ENCODE assay signal across 19 mouse cellular contexts in genomic region chr5:8408746-8409145, GRCm38 (mm10). TPM values are rescaled to one million over a fixed set of nuclear protein-coding genes. Genes with fewer than 3 reads are reported as not detected.
DNase-seq lines count a peak whose midpoint lies in the region; ATAC-seq and TF ChIP-seq lines count a peak whose summit lies in the region.
"Had no signal": no experiment of that assay in that cellular context is flagged by ENCODE, and none has a peak within 500 bp of the region (broad histone marks: within the 10 kb centered on the region; RNA-seq: fewer than 3 reads in every experiment).

No protein-coding gene starts in this region.

- peak; percentile 18; the same call in 1 of the 2 replicates for TF ChIP-seq CTCF in hindbrain, postnatal 0 days (IDR thresholded peaks at IDR 0.05; ENCODE audit: low read depth)

- H3K4me1 ChIP-seq in hindbrain, postnatal 0 days (ENCODE audit: insufficient read depth, low read length) = no peaks in the 10 kb centered on the region
- H3K4me1 ChIP-seq in hindbrain, embryonic 10.5 days (replicated peaks) = no peaks in the 10 kb centered on the region
- H3K4me1 ChIP-seq: limb, embryonic 13.5 days had no signal

- DNase-seq in hindbrain, postnatal 0 days (ENCODE audit: low spot score) = peak; percentile 20
- no peak for DNase-seq in hindbrain, embryonic 10.5 days (ENCODE audit: low spot score)
- DNase-seq in 3T3-L1 (ENCODE audit: low read depth, low spot score) = peak; percentile 28
- DNase-seq in induced T-regulatory cell, adult 2 months (ENCODE audit: low read depth) = peak; percentile 31
- DNase-seq in kidney, adult 8-10 months = no peak
- no peak for DNase-seq in kidney, postnatal 36 days
- DNase-seq: adrenal gland, postnatal 36 days; cerebellum, postnatal 10 days; gastrocnemius, postnatal 36 days; heart, postnatal 14 days; kidney, adult 2 months; lung, postnatal 14 days; retina, postnatal 1 day; thymus, postnatal 4 days had no signal

- no peak for ATAC-seq in hindbrain, postnatal 0 days
- ATAC-seq in CD4-positive, CD25-positive, alpha-beta regulatory T cell, adult 4 months = peak; percentile 32
- ATAC-seq: hindbrain, embryonic 16.5 days had no signal

- 92% methylated on average over 4 of the region's 4 CpGs for WGBS in hindbrain, postnatal 0 days
- WGBS in hindbrain, embryonic 10.5 days = 93% methylated on average over 4 of the region's 4 CpGs

- no peak overlapping the region for H3K4me2 ChIP-seq in hindbrain, postnatal 0 days (ENCODE audit: low read depth, low read length)
- H3K4me2 ChIP-seq: heart, embryonic 11.5 days; limb, embryonic 13.5 days; liver, embryonic 15.5 days had no signal

- no peak overlapping the region for H3K4me3 ChIP-seq in hindbrain, postnatal 0 days (ENCODE audit: low read length)
- no peak overlapping the region for H3K4me3 ChIP-seq in hindbrain, embryonic 10.5 days
- H3K4me3 ChIP-seq: limb, embryonic 13.5 days; liver, embryonic 15.5 days had no signal

- H3K9me3 ChIP-seq in hindbrain, postnatal 0 days (ENCODE audit: low read length) = no peaks in the 10 kb centered on the region
- H3K9me3 ChIP-seq in hindbrain, embryonic 10.5 days = no peaks in the 10 kb centered on the region
- H3K9me3 ChIP-seq: limb, embryonic 13.5 days; liver, embryonic 15.5 days had no signal

- no peak overlapping the region for H3K9ac ChIP-seq in hindbrain, postnatal 0 days (replicated peaks; ENCODE audit: low read length)
- H3K9ac ChIP-seq: limb, embryonic 13.5 days; liver, embryonic 15.5 days had no signal

- H3K27ac ChIP-seq in hindbrain, postnatal 0 days = no peak overlapping the region
- H3K27ac ChIP-seq in hindbrain, embryonic 10.5 days = no peak overlapping the region
- H3K27ac ChIP-seq: limb, embryonic 13.5 days; liver, embryonic 15.5 days had no signal

- H3K36me3 ChIP-seq in hindbrain, postnatal 0 days (ENCODE audit: insufficient read depth, low read length) = peaks cover 7% of the 10 kb centered on the region
- peaks cover 97% of the 10 kb centered on the region for H3K36me3 ChIP-seq in hindbrain, embryonic 10.5 days

- H3K27me3 ChIP-seq in hindbrain, postnatal 0 days (ENCODE audit: insufficient read depth, low read length) = no peaks in the 10 kb centered on the region
- H3K27me3 ChIP-seq in hindbrain, embryonic 10.5 days (ENCODE audit: insufficient read depth, poor library complexity, severe bottlenecking) = no peaks in the 10 kb centered on the region
- H3K27me3 ChIP-seq: limb, embryonic 13.5 days; liver, embryonic 15.5 days had no signal

RNA-seq across cellular contexts. Expression of gene Dbf4, which starts 13.8 kb away (rescaled TPM):
- total RNA-seq in hindbrain, postnatal 0 days (2014; rRNA removed) = 8.1 and 11.4 TPM in 2 replicates
- polyA plus RNA-seq in hindbrain, postnatal 0 days (2015; fragmentation: Nextera tagmentation; extraction: Ambion mirVana) = 10.5 and 10.6 TPM in 2 replicates
- 44.8 and 60.7 TPM in 2 replicates for polyA plus RNA-seq in hindbrain, embryonic 10.5 days (2016; fragmentation: Nextera tagmentation; extraction: Ambion mirVana)
- polyA plus RNA-seq in CD4-positive, CD25-positive, alpha-beta regulatory T cell, adult 4 months (2017; shearing (Covaris generic)) = 1 to 10 TPM; 8.7 to 9.2 TPM

RNA-seq across cellular contexts. Expression of gene Slc25a40, which starts 13.9 kb away (rescaled TPM):
- total RNA-seq in hindbrain, postnatal 0 days (2014; rRNA removed) = 8.5 and 11.0 TPM in 2 replicates
- 9.1 and 10.6 TPM in 2 replicates for polyA plus RNA-seq in hindbrain, postnatal 0 days (2015; fragmentation: Nextera tagmentation; extraction: Ambion mirVana)
- 6.7 and 9.3 TPM in 2 replicates for polyA plus RNA-seq in hindbrain, embryonic 10.5 days (2016; fragmentation: Nextera tagmentation; extraction: Ambion mirVana)
- 10 to 100 TPM; 23.5 to 24.2 TPM for polyA plus RNA-seq in CD4-positive, CD25-positive, alpha-beta regulatory T cell, adult 4 months (2017; shearing (Covaris generic))

RNA-seq across cellular contexts. Expression of gene Adam22, which starts 40.8 kb away (rescaled TPM):
- total RNA-seq in hindbrain, postnatal 0 days (2014; rRNA removed) = 81.7 and 91.2 TPM in 2 replicates
- 46.1 and 46.2 TPM in 2 replicates for polyA plus RNA-seq in hindbrain, postnatal 0 days (2015; fragmentation: Nextera tagmentation; extraction: Ambion mirVana)
- 6.9 and 10.6 TPM in 2 replicates for polyA plus RNA-seq in hindbrain, embryonic 10.5 days (2016; fragmentation: Nextera tagmentation; extraction: Ambion mirVana)
- 1 to 10 TPM in 1 of 2 experiments, under 1 TPM in 1; 0.85 to 1.0 TPM for polyA plus RNA-seq in CD4-positive, CD25-positive, alpha-beta regulatory T cell, adult 4 months (2017; shearing (Covaris generic))

Comparison
In these comparisons a context has a peak if more than half of its experiments do, and no peak if none do; other contexts are left out.
1. DNase-seq: peak in hindbrain, postnatal 0 days (single experiment), 3T3-L1 (single experiment) and induced T-regulatory cell, adult 2 months (single experiment); none in hindbrain, embryonic 10.5 days (single experiment), kidney, adult 8-10 months (0 of 2) and kidney, postnatal 36 days (0 of 2).